In genomic region chr4:59859693-59860425, GRCm38 (mm10) we compare ENCODE assay signal across 10 mouse cellular contexts. TPM values are rescaled to one million over a fixed set of nuclear protein-coding genes. Genes with fewer than 3 reads are reported as not detected.
DNase-seq lines count a peak whose midpoint lies in the region; ATAC-seq and TF ChIP-seq lines count a peak whose summit lies in the region.
"Had no signal": no experiment of that assay in that cellular context is flagged by ENCODE, and none has a peak within 500 bp of the region (broad histone marks: within the 10 kb centered on the region; RNA-seq: fewer than 3 reads in every experiment).

No protein-coding gene starts in this region.

- H3K4me1 ChIP-seq in lung, embryonic 14.5 days (ENCODE audit: insufficient read depth): peaks cover 4% of the 10 kb centered on the region; the same call in 1 of the 2 replicates
- H3K4me1 ChIP-seq in lung, adult 2 months (ENCODE audit: control insufficient read depth, insufficient read depth, low read length): peaks cover 6% of the 10 kb centered on the region
- H3K4me1 ChIP-seq in kidney, adult 2 months (ENCODE audit: control insufficient read depth, insufficient read depth, low read length): peaks cover 4% of the 10 kb centered on the region; the same call in 1 of the 2 replicates
- peaks cover 13% of the 10 kb centered on the region for H3K4me1 ChIP-seq in neural tube, embryonic 13.5 days (replicated peaks)
- H3K4me1 ChIP-seq in thymus, adult 2 months (replicated peaks; ENCODE audit: control insufficient read depth, insufficient read depth, low read length): peaks cover 9% of the 10 kb centered on the region
- peaks cover 2% of the 10 kb centered on the region; the same call in 1 of the 2 replicates for H3K4me1 ChIP-seq in heart, adult 2 months (ENCODE audit: control insufficient read depth, insufficient read depth, low read length)

- TF ChIP-seq EP300 in heart, adult 2 months (IDR thresholded peaks at IDR 0.05; ENCODE audit: insufficient read depth, low read depth, low read length): no peak

- H3K27ac ChIP-seq in lung, embryonic 14.5 days (ENCODE audit: low read depth): peak overlapping the region; percentile 64; the same call in 1 of the 2 replicates
- H3K27ac ChIP-seq in kidney, adult 2 months (ENCODE audit: insufficient read depth, low read depth, low read length): peak overlapping the region; percentile 51
- H3K27ac ChIP-seq in neural tube, embryonic 13.5 days (replicated peaks): peak overlapping the region; percentile 6; the same call in 1 of the 2 replicates
- no peak overlapping the region; the same call in 1 of the 2 replicates for H3K27ac ChIP-seq in thymus, adult 2 months (ENCODE audit: control insufficient read depth, insufficient read depth, low read length)
- H3K27ac ChIP-seq in heart, adult 2 months: no peak overlapping the region
- H3K27ac ChIP-seq: heart, embryonic 13.5 days had no signal

- TF ChIP-seq CTCF in lung, embryonic 14.5 days (IDR thresholded peaks at IDR 0.05; ENCODE audit: low read depth): no peak
- no peak for TF ChIP-seq CTCF in lung, adult 2 months (IDR thresholded peaks at IDR 0.05; ENCODE audit: insufficient read depth, low read length)
- TF ChIP-seq CTCF in kidney, adult 2 months (conservative IDR thresholded peaks at IDR 0.05; ENCODE audit: insufficient read depth, insufficient read length, low read depth, low read length): no peak
- TF ChIP-seq CTCF in thymus, adult 2 months (IDR thresholded peaks at IDR 0.05; ENCODE audit: borderline replicate concordance, control insufficient read depth, extremely low read depth, insufficient read depth, low read length, poor library complexity): no peak
- TF ChIP-seq CTCF in heart, adult 2 months (IDR thresholded peaks at IDR 0.05): no peak

- ATAC-seq in lung, embryonic 14.5 days (ENCODE audit: insufficient read depth): peak; percentile 89
- peak; percentile 46; the same call in 1 of the 2 replicates for ATAC-seq in neural tube, embryonic 13.5 days (ENCODE audit: low read depth)

- TF ChIP-seq POLR2A in lung, adult 2 months (IDR thresholded peaks at IDR 0.05; ENCODE audit: borderline replicate concordance, extremely low read depth, low read depth, low read length): no peak
- TF ChIP-seq POLR2A in kidney, adult 2 months (IDR thresholded peaks at IDR 0.05; ENCODE audit: low read depth, low read length): no peak
- no peak for TF ChIP-seq POLR2A in thymus, adult 2 months (IDR thresholded peaks at IDR 0.05; ENCODE audit: control insufficient read depth, extremely low read depth, insufficient read depth, low read length, poor library complexity)
- TF ChIP-seq POLR2A in heart, adult 2 months (IDR thresholded peaks at IDR 0.05; ENCODE audit: insufficient read depth, low read depth, low read length): no peak

- H3K4me2 ChIP-seq in lung, embryonic 14.5 days: no peak overlapping the region
- no peak overlapping the region for H3K4me2 ChIP-seq in neural tube, embryonic 13.5 days
- H3K4me2 ChIP-seq: heart, embryonic 13.5 days had no signal

- no peaks in the 10 kb centered on the region for H3K27me3 ChIP-seq in lung, embryonic 14.5 days (ENCODE audit: insufficient read depth, low read length)
- H3K27me3 ChIP-seq in kidney, adult 2 months (replicated peaks; ENCODE audit: control insufficient read depth, insufficient read depth, low read length): no peaks in the 10 kb centered on the region
- no peaks in the 10 kb centered on the region for H3K27me3 ChIP-seq in neural tube, embryonic 13.5 days
- H3K27me3 ChIP-seq in thymus, adult 2 months (ENCODE audit: control insufficient read depth, insufficient read depth, low read length): no peaks in the 10 kb centered on the region
- H3K27me3 ChIP-seq in heart, adult 2 months (ENCODE audit: control insufficient read depth, insufficient read depth, low read length): no peaks in the 10 kb centered on the region
- H3K27me3 ChIP-seq: heart, embryonic 13.5 days had no signal

- H3K36me3 ChIP-seq in lung, embryonic 14.5 days (ENCODE audit: insufficient read depth): no peaks in the 10 kb centered on the region; the same call in 1 of the 2 replicates
- no peaks in the 10 kb centered on the region for H3K36me3 ChIP-seq in kidney, adult 2 months (ENCODE audit: control insufficient read depth, insufficient read depth, low read length)
- peaks cover 12% of the 10 kb centered on the region for H3K36me3 ChIP-seq in neural tube, embryonic 13.5 days
- no peaks in the 10 kb centered on the region; the same call in 1 of the 2 replicates for H3K36me3 ChIP-seq in thymus, adult 2 months (ENCODE audit: control insufficient read depth, insufficient read depth, low read length)
- H3K36me3 ChIP-seq in heart, adult 2 months (ENCODE audit: control insufficient read depth, insufficient read depth, low read length): no peaks in the 10 kb centered on the region

- H3K9me3 ChIP-seq in lung, embryonic 14.5 days (ENCODE audit: low read depth, low read length): no peaks in the 10 kb centered on the region
- no peaks in the 10 kb centered on the region for H3K9me3 ChIP-seq in neural tube, embryonic 13.5 days
- H3K9me3 ChIP-seq: heart, embryonic 13.5 days had no signal

- peak; percentile 64 for DNase-seq in lung, embryonic 14.5 days
- DNase-seq in lung, adult 2 months: no peak
- peak; percentile 85 for DNase-seq in cerebellum, adult 9-10 months
- peak; percentile 82 for DNase-seq in kidney, adult 2 months
- DNase-seq in thymus, adult 2 months: no peak
- no peak for DNase-seq in heart, adult 2 months
- DNase-seq in spleen, postnatal 14 days (ENCODE audit: low spot score in 2 of 2): no peak

- 51% methylated on average over 16 of the region's 16 CpGs for WGBS in lung, embryonic 14.5 days
- WGBS in lung, adult 2 months: 52% methylated on average over 16 of the region's 16 CpGs
- WGBS in kidney, adult 2 months: 50% methylated on average over 16 of the region's 16 CpGs
- WGBS in neural tube, embryonic 13.5 days: 65% methylated on average over 16 of the region's 16 CpGs
- WGBS in thymus, adult 2 months: 92% methylated on average over 16 of the region's 16 CpGs
- WGBS in heart, adult 2 months: 76% methylated on average over 16 of the region's 16 CpGs

- no peak overlapping the region for H3K4me3 ChIP-seq in lung, embryonic 14.5 days (ENCODE audit: low read depth, low read length)
- H3K4me3 ChIP-seq in lung, adult 2 months (replicated peaks; ENCODE audit: extremely low read depth, low read depth, low read length): no peak overlapping the region
- H3K4me3 ChIP-seq in kidney, adult 2 months (ENCODE audit: insufficient read depth, low read depth, low read length): no peak overlapping the region
- no peak overlapping the region for H3K4me3 ChIP-seq in neural tube, embryonic 13.5 days
- H3K4me3 ChIP-seq in thymus, adult 2 months (ENCODE audit: control insufficient read depth, insufficient read depth, low read length): no peak overlapping the region
- H3K4me3 ChIP-seq in heart, adult 2 months: no peak overlapping the region
- H3K4me3 ChIP-seq: heart, embryonic 13.5 days; myocyte had no signal

- H3K79me2 ChIP-seq in heart, adult 2 months (replicated peaks; ENCODE audit: control insufficient read depth, insufficient read depth, low read length): no peaks in the 10 kb centered on the region; the same call in 1 of the 2 replicates

- intact Hi-C loops in heart, adult 2 months (cut with DNase I): no loop called here

- H3K9ac ChIP-seq in lung, embryonic 14.5 days: no peak overlapping the region
- H3K9ac ChIP-seq in neural tube, embryonic 13.5 days: no peak overlapping the region
- H3K9ac ChIP-seq in heart, adult 2 months (ENCODE audit: low read depth, low read length): no peak overlapping the region
- H3K9ac ChIP-seq: heart, embryonic 13.5 days had no signal

RNA-seq across cellular contexts. Expression of gene Snx30, which starts 54.2 kb away (rescaled TPM):
- 9.8 and 10.6 TPM in 2 replicates for polyA plus RNA-seq in lung, embryonic 14.5 days (2014; fragmentation: Nextera tagmentation; extraction: Ambion mirVana)
- polyA plus RNA-seq in lung, adult 2 months (2012; rRNA removed): 5.1 and 7.0 TPM in 2 replicates
- 4.8 and 5.2 TPM in 2 replicates for polyA plus RNA-seq in kidney, adult 2 months (2012; rRNA removed)
- 12.9 and 14.8 TPM in 2 replicates for polyA plus RNA-seq in neural tube, embryonic 13.5 days (2015; fragmentation: Nextera tagmentation; extraction: Ambion mirVana)
- 6.1 and 7.8 TPM in 2 replicates for polyA plus RNA-seq in thymus, adult 2 months (2012; rRNA removed)
- total RNA-seq in heart, adult 2 months (2021): 1 to 10 TPM; 4.7 to 5.5 TPM
- 1.9 and 3.6 TPM in 2 replicates for polyA plus RNA-seq in heart, adult 2 months (2012; rRNA removed)

RNA-seq across cellular contexts. Expression of gene Slc46a2, which starts 55.0 kb away (rescaled TPM):
- 0.07 and 0.12 TPM in 2 replicates for polyA plus RNA-seq in lung, embryonic 14.5 days (2014; fragmentation: Nextera tagmentation; extraction: Ambion mirVana)
- 2.5 TPM in 1 of 2 replicates, not detected in the other for polyA plus RNA-seq in lung, adult 2 months (2012; rRNA removed)
- 0.10 and 0.11 TPM in 2 replicates for polyA plus RNA-seq in kidney, adult 2 months (2012; rRNA removed)
- polyA plus RNA-seq in neural tube, embryonic 13.5 days (2015; fragmentation: Nextera tagmentation; extraction: Ambion mirVana): not detected in 2 replicates
- polyA plus RNA-seq in thymus, adult 2 months (2012; rRNA removed): 19.4 and 28.3 TPM in 2 replicates
- under 1 TPM; 0.08 to 0.50 TPM for total RNA-seq in heart, adult 2 months (2021)
- 0.78 and 0.85 TPM in 2 replicates for polyA plus RNA-seq in heart, adult 2 months (2012; rRNA removed)
- polyA plus RNA-seq: myocyte had no signal

RNA-seq across cellular contexts. Expression of gene Inip, which starts 58.5 kb away (rescaled TPM):
- 60.7 and 64.7 TPM in 2 replicates for polyA plus RNA-seq in lung, embryonic 14.5 days (2014; fragmentation: Nextera tagmentation; extraction: Ambion mirVana)
- polyA plus RNA-seq in lung, adult 2 months (2012; rRNA removed): 6.8 and 8.9 TPM in 2 replicates
- polyA plus RNA-seq in kidney, adult 2 months (2012; rRNA removed): 5.7 and 7.5 TPM in 2 replicates
- polyA plus RNA-seq in neural tube, embryonic 13.5 days (2015; fragmentation: Nextera tagmentation; extraction: Ambion mirVana): 60.3 and 67.3 TPM in 2 replicates
- 26.7 and 27.8 TPM in 2 replicates for polyA plus RNA-seq in thymus, adult 2 months (2012; rRNA removed)
- total RNA-seq in heart, adult 2 months (2021): 1 to 10 TPM; 9.7 to 9.8 TPM
- 6.2 and 11.8 TPM in 2 replicates for polyA plus RNA-seq in heart, adult 2 months (2012; rRNA removed)

Comparison
In these comparisons a context has a peak if more than half of its experiments do, and no peak if none do; other contexts are left out.
1. DNase-seq: peak in lung, embryonic 14.5 days (single experiment), cerebellum, adult 9-10 months (single experiment) and kidney, adult 2 months (single experiment); none in lung, adult 2 months (single experiment), thymus, adult 2 months (single experiment), heart, adult 2 months (0 of 2) and spleen, postnatal 14 days (0 of 2).
2. H3K27ac ChIP-seq: peak in lung, embryonic 14.5 days (single experiment), kidney, adult 2 months (single experiment) and neural tube, embryonic 13.5 days (single experiment); none in thymus, adult 2 months (single experiment) and heart, adult 2 months (single experiment).